Mouse (Mus musculus): ENCODE data around the gene Bcas3.
A peak's percentile ranks its signal among the peaks of the same experiment; 100 is the strongest.

Gene Bcas3

DNA sequence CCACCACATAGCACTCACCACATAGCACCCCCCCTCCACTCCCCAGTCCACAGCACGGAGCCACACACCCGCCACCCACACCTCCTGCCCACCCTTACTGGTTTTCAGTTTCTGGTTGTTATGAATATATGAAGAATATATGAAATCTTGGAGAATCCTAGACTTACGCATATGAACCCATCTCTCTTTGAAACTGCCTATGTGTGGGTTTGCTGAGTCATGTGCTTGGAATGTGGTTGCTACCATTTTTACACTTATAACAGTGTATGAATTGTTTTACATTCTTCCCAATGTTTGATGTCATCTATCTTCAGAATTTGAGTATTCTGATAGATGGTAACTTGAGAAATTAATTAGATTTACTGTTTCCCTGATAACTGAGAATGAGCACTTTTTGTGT is 26.1 kb downstream of the Bcas3 start:
- no peak for DNase-seq (ENCODE audit: low read depth, low spot score)

DNA sequence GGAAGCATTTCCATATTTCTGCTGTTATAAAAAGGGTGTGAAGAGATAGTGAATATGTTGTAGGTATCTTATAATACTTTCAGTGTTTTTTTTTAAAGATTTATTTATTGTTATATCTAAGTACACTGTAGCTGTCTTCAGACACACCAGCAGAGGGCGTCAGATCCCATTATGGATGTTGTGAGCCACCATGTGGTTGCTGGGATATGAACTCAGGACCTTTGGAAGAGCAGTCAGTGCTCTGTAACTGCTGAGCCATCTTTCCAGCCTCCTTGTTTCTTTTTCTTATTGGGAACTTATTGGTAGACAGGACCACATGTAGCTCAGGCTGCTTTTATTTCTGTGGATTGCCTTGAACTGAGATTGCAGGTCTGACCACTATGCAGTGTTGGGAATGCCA is 27.1 kb downstream of the Bcas3 start:
- DNase-seq (ENCODE audit: low read depth, low spot score): no peak

DNA sequence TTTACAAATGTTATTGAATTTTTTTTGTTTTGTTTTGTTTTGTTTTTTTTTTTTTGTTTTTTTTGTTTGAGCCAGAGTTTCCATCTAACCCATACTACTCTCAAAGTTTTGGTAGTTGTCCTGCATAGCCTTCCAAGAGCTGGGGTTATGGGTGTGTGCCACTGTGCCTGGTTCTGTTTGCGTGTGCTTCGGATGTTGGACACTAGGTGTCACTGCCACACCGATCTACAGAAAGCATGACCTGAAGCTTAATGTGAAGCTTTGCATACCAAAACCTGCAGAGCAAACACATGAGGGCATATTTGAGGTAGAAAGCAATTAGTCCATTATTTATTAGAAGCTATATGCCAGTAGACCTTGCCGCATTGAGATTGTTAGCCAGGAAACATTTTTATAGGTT is 29.1 kb downstream of the Bcas3 start:
- DNase-seq (ENCODE audit: low read depth, low spot score): peak; percentile 82

DNA sequence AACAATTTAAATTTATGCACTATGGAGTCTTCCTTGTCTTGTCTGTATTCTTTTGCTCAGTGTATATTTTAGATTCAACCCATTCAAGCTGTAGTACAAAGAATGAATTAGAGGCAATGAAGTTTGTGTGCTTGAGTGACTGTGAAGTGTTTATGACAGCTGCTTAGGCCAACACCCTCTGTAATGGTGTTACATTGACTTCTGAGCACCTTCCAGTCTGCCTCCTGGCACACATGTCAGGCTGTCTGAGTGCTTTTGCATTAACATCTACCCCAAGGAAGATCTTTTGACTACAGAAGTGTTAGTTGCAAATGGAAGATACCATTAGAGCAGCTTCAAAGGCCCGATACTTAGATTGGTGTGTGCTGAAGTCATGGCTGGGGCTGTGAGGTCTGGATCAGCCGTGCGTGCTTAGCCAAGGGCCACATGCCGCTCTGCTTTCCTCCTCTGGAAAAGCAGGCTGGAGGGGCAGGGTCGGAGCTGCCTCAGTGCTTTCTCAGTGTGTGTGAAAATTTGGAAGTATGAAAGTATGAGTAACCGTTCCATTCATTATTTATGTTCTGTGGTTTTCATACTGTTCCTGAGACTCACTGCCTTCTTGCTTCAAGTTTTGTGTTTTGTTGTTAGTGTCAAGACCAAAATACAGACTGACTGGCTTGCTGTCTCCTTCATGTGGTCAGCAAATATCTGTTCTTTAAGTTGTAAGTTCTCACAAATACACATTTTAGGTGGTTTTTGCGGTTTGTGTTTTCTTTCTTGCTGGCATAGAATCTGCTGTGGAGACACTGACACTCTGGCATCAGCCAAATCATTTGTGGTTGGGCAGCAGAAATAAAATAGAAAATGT is 31.2 kb downstream of the Bcas3 start:
- DNase-seq (ENCODE audit: low read depth, low spot score): no peak

DNA sequence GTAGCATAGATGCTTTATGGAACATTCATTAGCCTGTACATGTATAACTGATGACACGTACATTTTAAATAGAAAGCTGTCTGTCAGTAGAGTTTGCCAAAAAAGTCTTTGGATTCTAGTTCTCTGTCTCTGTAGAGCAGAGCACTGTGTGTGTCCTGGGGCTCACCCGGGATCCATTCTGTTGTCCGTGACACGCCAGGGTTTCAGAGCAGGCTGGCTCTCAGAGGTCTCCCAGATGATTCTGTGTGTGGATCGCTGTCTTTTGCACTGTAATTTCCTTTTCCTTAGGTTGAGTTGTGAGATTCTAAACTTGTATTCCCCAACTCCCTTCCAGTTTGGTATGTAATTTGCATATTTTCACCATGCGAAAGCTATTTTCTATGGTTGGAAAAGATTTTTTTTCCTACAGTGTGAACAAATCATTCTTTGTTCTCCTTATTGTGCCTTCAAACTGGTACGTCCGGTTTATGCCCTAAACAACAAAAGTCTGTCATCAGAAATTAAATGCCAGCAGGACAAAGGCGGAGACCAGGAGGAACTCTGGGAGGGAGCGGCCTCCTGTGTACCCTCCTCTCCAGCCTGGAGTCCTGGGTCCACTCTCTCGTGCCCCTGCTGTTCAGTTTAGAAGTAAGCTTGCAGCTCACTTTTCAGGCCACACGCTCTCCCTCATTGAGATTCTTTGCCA is 39.4 kb downstream of the Bcas3 start:
- peak; percentile 40 for DNase-seq (ENCODE audit: low read depth, low spot score)

DNA sequence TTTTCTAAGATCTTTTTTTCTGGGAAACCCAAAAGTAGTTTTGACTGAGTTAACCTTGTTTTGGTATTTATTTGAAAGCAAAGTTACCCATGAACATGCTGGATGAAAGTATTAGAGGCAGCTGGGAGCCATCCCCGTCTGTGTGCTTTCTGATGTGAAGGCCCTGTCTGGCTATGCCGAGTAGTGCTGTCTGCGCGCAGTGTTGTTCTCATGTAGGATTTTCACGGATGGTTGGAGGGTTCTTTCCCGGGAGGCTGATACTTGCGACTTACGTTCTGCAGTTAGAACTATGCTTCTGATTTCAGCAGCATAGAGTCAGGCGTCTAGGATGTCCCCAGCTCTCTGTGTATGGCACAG is 39.9 kb downstream of the Bcas3 start:
- DNase-seq (ENCODE audit: low read depth, low spot score): no peak

DNA sequence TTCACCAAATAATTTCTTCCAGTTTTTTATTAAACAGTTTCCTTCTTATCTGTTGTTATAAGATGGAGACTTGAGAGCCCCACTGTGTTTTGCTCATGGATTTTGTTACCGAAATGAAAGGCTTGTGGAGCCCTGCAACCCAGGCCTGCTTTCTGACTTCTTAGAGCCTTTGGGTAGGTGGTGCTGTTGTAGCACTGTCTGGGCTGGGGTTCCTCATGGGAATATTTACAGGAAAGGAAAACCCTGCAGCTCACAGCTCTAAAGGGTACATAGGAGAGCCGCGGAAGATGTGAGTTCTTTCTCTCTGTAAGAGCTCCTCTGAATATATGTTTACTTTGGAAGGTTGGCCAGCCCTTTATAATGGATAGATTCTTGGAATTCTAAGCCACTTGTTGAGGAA is 41.0 kb downstream of the Bcas3 start:
- DNase-seq (ENCODE audit: low read depth, low spot score): no peak

DNA sequence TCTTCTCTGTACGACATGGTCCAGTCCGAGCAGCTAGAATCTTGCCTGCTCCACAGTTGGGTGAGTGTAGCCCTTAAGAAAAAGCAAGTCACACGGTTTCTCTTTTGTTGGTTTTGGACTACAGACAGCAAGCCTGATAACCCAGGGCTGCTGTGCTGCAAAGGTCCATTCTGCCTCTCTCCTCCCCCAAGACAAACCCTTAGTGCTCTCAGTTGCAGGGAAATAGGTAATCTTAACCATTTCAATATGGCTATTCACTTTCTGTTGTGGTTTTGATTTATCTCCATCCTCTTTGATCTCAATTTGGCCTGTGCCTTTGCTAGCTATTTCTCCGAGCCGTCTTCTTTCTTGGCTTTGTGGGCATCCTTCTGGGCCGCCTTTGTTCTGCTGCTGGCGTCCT is 42.4 kb downstream of the Bcas3 start:
- peak; percentile 24 for DNase-seq (ENCODE audit: low read depth, low spot score)

DNA sequence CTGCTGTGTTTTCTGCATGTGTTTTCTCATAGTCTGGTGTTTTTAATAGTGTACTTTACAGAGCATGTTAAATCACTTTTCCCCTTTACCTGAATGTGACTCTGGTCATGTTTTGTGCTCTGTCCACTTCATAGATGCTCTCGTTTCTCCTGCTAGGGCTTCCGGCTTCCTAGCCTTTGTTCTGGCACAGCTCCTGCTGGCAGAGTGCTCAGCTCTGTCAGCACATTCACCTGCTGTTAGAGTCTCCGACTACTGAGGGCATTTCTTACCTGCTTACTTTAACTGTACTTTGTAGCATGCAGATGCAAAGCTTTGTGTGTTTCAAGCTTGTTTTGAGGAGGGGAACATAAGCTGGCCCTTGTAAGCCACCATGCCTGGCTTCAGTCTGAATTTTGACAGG is 53.6 kb downstream of the Bcas3 start:
- no peak for DNase-seq (ENCODE audit: low read depth, low spot score)

DNA sequence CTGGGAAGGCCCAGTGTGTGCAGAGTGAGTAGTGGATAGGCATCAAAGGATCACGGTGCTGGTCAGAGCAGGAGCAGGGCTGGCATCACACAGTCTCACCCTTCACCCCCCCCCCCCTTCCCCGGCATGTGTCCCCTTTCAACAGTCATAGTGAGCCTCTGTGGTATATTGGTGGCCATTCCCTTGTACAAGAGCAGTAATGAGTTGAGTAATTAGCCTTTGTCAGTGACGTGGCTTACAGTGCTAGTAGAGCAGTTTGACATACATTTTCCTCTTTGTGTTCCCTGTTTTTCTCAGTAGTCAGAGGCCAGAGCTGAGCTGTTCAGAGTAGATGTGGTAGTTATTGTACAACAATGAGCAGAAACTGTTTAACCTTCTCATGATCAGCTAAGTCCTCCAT is 54.7 kb downstream of the Bcas3 start:
- no peak for DNase-seq (ENCODE audit: low read depth, low spot score)

DNA sequence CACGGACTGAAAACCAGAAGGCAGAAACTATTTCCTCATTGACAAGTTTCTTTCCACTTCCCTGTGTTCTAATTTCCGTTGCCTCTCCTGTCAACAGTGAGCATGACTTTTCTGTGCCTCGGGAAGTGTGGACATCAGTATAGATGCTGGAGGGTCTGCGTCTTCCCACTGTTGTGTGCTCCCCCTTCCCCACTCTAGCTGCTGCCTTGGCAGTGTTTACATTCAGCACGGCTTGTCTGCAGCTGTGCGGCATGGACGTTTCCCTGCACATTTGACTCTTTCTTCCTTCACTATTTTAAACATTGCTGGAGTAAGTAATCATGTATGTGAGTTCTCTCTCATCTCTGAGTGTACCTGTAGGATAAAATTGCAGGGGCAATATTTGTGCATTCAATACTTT is 59.4 kb downstream of the Bcas3 start:
- no peak for DNase-seq (ENCODE audit: low read depth, low spot score)

DNA sequence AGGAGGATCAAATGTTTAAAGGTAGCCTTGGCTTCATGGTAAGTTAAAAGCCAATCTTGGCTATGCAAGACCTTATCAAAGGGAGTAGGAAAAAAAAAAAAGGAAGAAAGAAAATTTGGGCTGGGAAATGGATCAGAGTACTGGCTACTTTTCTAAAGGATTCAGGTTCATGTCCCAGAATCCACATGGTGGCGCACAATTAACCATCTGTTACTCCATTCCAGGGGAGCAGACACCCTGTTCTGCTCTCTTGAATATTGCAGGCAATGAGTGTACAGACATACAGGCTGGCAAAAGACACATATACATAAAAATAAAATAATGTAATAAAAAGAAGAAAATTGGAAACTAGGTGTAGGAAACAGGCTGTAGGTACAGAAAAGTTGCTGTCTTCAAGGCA is 61.5 kb downstream of the Bcas3 start:
- no peak for DNase-seq (ENCODE audit: low read depth, low spot score)

DNA sequence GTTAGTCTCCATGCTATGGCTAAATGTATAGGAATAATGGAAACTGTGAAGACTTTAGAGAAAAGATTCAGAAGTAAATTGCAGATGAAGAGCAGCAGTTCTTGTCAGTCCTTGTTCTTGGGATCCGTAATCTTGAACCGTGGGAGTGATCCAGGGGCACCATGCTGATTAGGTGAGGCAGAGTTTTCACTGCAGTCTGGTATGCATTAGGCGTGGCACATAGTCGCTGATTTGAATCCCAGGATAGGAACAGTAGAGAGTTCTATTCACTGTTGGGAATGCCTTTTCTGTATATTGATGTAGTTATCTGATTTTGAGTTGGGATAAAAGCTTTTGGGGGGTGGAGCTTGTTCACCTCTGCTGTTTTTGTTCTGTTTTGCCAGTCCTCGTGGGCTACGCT is 74.4 kb downstream of the Bcas3 start:
- DNase-seq (ENCODE audit: low read depth, low spot score): no peak

DNA sequence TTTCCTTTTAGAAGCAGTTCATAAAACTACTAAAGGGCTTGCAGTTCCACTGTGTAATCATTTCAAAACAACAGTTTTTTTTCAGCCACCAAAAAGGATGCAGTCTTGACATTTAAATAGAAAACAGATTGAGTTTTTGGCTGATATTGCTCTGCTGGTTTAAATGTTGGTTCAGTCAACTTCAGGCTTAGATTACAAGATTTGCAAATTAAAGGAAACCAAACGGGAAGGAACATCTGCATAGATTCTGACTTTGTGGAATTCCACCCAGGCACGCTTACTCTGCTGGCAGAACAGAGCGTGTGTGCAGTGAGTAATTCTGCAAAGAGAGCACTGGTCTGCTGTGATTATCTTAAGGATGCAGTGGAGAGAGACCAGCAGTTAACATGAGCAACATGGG is 75.3 kb downstream of the Bcas3 start:
- no peak for DNase-seq (ENCODE audit: low read depth, low spot score)

DNA sequence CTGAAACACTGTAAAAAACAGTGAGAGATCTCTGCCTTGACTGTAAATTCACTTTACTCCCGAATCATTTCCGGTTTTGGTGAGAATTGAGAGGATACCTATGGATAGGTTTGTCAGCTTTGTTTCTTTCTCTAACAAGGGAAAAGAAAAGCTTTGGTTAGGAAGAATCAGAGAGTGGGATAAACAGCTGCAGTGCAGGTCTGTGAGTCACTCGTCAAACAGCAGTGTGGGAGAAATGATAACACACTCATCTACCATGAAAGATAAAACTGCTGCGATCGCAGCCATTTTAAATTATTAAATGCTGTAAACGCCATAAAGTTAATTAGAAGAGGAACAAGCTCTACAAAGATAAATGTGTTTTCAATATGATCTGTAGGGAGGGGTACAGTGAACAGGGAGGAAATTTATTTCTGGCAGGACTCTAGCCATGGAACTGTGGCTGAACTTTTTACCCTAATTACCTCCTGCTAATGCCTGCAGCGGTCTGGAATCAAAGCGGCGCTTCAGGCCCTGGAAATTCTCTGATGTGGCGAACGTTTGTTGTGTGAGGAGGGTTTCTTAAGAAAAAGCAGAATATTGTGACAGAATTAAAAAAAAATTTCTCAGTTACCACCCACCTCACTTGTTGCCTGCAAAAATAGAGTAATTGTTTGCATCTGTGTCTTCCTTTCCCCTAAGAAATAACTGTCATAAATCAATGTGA is 77.9 kb downstream of the Bcas3 start:
- peak; percentile 37 for DNase-seq (ENCODE audit: low read depth, low spot score)

DNA sequence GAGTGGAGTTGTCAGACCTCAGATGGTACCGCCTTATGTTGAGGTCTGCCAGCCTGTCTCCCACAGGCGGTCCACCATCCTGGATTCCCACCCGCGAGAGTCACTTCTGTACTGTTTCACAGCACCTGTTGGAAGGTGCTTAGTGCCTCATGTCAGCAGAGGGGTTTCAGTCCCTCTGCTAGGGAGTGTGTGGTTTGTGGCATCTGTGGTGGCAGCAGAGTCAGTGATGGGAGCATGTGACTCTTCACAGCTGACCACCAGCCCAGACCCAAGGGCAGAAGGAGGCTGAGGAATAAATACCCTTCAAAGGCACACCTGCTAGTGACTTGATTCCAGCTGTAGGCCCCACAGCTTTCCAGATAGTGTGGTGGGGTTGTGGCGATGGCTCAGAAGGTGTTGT is 94.4 kb downstream of the Bcas3 start:
- no peak for DNase-seq (ENCODE audit: low read depth, low spot score)

DNA sequence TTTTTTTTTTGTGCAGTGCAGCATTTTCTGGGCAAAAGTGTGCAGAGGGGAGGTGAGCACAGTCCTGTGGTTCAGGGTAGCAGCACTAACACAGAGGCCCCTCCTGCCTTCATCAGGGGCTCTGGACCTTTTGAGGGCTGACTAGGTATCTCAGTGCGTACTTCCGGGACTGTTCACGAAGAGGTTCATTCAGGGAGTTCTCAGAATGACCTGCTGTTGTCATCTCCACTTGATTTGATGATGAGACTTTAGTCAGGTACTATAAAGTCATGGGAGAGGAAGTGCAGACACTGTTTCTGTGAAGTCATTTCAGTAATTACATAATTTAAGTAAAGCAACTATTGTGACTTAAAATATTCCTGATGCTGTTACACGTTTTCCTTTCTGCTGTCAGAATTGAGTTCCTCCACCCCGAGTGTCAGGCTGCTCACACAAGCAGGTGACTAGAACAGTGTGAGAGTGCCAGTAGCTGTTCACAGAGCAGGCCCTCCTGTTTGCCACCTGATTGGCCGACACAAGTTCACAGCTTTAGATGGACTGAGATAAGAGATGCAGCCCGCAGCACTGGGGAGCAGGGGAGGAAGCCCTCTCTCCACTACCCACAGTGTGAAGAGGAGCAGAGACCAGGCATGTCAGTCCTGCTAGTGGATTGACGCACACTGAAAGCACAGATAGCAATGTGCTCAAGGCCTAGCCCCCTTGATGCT is 100.8 kb downstream of the Bcas3 start:
- no peak for DNase-seq (ENCODE audit: low read depth, low spot score)

DNA sequence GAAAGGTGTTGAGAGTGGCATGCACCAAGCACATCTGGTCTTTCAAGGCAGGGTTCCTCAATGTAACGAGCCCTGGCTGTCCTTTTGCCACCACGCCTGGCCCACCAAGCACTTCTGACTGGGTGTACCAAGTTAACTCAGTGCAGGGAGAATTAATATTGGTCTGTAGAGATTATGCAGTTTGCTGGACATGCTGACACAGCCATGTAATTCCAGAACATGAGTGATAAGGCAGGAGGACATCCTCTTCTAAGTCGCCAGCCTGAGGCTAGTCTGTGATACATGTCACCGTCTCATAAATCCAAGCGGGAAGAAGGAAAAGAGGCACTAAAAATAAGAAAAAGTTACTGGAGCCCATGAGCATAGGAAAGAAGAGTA is 101.3 kb downstream of the Bcas3 start:
- DNase-seq (ENCODE audit: low read depth, low spot score): no peak

DNA sequence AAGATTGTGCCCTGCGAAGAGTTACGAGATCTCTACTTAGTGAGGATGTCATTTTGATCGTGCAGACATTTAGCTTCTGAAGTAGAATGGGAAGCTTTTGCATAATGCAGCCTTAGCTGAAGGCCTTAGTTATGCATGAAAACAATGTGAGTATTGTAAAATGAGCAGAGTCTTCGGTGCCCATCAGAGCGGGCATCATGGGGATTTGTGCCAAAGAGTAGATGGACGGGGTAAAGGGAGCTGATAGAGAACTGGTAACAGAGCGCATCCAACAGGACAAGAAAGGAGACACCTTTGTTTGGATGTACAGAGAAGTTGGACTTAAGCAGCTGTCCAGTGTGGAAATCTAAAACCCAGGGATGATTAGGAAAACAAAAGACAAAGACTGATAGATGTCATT is 108.6 kb downstream of the Bcas3 start:
- no peak for DNase-seq (ENCODE audit: low read depth, low spot score)

DNA sequence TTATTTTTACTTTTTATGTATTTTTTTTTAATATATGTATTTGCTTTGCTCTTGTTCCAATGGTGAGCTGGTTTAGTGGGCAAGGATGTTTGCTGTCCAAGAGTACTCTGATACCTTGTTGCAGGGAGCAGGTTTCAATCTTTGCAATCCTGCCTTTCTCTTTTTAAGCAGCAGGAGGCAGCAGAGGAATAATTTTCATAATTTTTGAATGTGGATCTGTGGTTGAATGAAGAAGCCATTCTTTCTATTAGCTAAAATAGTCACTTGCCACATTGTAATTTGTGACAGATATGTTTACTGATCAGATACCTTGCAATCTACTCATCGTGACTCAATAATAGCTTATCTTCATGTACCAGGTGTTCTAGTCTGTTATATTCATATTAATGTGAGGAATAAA is 116.6 kb downstream of the Bcas3 start:
- DNase-seq (ENCODE audit: low read depth, low spot score): peak; percentile 43

DNA sequence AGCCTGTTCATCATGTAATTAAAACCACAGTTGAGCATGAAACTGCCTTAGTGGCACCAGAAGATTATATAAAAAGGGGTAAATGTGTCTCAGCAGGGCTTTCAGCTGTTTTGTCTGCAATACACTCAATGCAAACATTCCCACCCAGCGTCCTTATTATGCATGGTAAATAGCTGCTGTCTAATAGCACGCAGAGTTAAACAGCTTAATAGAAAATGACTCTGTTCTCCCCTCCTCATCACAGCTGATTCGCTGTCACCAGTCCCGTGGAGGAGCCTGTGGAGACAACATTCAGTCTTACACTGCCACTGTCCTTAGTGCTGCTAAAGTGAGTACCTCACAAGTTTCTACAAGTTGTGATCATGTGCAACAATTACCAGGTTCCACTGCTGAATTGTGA is 117.5 kb downstream of the Bcas3 start:
- no peak for DNase-seq (ENCODE audit: low read depth, low spot score)

DNA sequence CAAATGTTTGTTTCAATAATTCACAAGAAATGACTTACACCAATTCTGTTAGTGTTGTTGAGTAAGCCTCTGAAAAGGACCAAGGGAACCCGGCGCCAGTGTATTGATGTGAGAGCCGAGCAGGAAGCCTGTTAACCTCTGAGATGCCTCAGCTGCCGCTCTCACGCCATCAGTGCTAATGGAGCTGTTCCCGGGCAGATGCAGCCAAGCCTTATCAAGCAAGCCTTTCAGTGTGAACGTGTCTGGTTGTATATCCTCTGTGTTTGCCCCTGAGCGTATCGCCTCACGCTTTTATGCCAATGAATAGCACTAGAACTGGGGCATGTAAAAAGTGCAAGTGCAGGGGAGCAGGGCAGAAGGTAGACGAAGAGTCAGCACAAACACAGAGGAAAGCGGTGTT is 121.4 kb downstream of the Bcas3 start:
- peak; percentile 27 for DNase-seq (ENCODE audit: low read depth, low spot score)

Data from mesoderm, embryonic 11.5 days (tissue).